Mouse (Mus musculus): ENCODE results near the gene Rabl3.

- TF ChIP-seq POLR2A (IDR thresholded peaks at IDR 0.05; ENCODE audit: borderline replicate concordance, low read depth, low read length): no peak
- TF ChIP-seq CTCF (IDR thresholded peaks at IDR 0.05; ENCODE audit: low read depth, low read length): no peak
Measured at GRCm38 (mm10) chr16:37562414-37562813, 22.7 kb downstream of the Rabl3 start.
